Mouse (Mus musculus) embryonic facial prominence, embryonic 14.5 days (tissue): ENCODE measurements at regions not wholly inside any gene's neighbourhood (a gene's known extent, or its start where the extent isn't known, plus 50 kb on each side); places are given as distances from the start of the nearest gene placed in this dataset.

Experiments used
- ATAC-seq: fragments of 200-750 bp; cut with Nextera tagmentation; 2 replicates; pipeline ENCODE4 v1.8.0; 2017; ENCODE audit warnings: low read depth, moderate number of reproducible peaks, moderate TSS enrichment
- DNase-seq: peaks from one replicate; pipeline ENCODE4 v3.0.0-alpha.2; 2015; ENCODE audit warnings: low spot score
- H3K27ac ChIP-seq: fragments of 300-500 bp; sonication (generic); replicated peaks from 2 replicates; pipeline ENCODE4 v1.5.1; 2014; ENCODE audit warnings: low read depth, mild to moderate bottlenecking, low read length, moderate library complexity
- H3K27me3 ChIP-seq: fragments of 300-500 bp; sonication (generic); replicated peaks from 2 replicates; pipeline ENCODE4 v1.6.1; 2014; ENCODE audit warnings: low read length; ENCODE audit not compliant: control insufficient read depth, insufficient read depth
- H3K36me3 ChIP-seq: fragments of 300-500 bp; sonication (generic); 2 replicates; pipeline ENCODE4 v1.6.1; 2014; ENCODE audit warnings: low read length, mixed read lengths; ENCODE audit not compliant: control insufficient read depth, insufficient read depth
- H3K4me1 ChIP-seq: fragments of 300-500 bp; sonication (generic); 2 replicates; pipeline ENCODE4 v1.6.1; 2014; ENCODE audit warnings: antibody characterized with exemption, low read length; ENCODE audit not compliant: control insufficient read depth, insufficient read depth
- H3K4me2 ChIP-seq: fragments of 300-500 bp; sonication (generic); 2 replicates; pipeline ENCODE4 v1.6.1; 2014; ENCODE audit warnings: low read depth, mild to moderate bottlenecking, low read length, moderate library complexity, mixed read lengths
- H3K4me3 ChIP-seq: fragments of 300-500 bp; sonication (generic); 2 replicates; pipeline ENCODE4 v1.5.1; 2014; ENCODE audit warnings: low read depth, mild to moderate bottlenecking, low read length
- H3K9ac ChIP-seq: fragments of 300-500 bp; sonication (generic); 2 replicates; pipeline ENCODE4 v1.6.1; 2014; ENCODE audit warnings: low read depth, mild to moderate bottlenecking, low read length, moderate library complexity, mixed read lengths
- H3K9me3 ChIP-seq: fragments of 300-500 bp; sonication (generic); 2 replicates; pipeline ENCODE4 v1.6.1; 2016; ENCODE audit warnings: low read length; ENCODE audit not compliant: control insufficient read depth
- WGBS: fragments of 180-500 bp; shearing (Covaris S2); extraction: QIAGEN DNeasy Blood & Tissue Kit; methylation state at CpG from one replicate; pipeline ENCODE4 v1.1.7; 2014; 5-methylcytosine and 5-hydroxymethylcytosine counted together

GRCm38 (mm10) chr16:55612873-55613272, 225.8 kb downstream of the Nfkbiz start:
- H3K4me1 ChIP-seq: no peaks in the 10 kb centered on the region
- no peak overlapping the region for H3K4me2 ChIP-seq
- H3K9me3 ChIP-seq: peaks cover 5% of the 10 kb centered on the region; the same call in 1 of the 2 replicates
- H3K27ac ChIP-seq: no peak overlapping the region
- H3K9ac ChIP-seq: no peak overlapping the region
- no peak overlapping the region for H3K4me3 ChIP-seq
- 80% methylated on average over 3 of the region's 3 CpGs for WGBS
- peak; percentile 22 for DNase-seq
- ATAC-seq: no peak
- H3K36me3 ChIP-seq: no peaks in the 10 kb centered on the region
- H3K27me3 ChIP-seq: no peaks in the 10 kb centered on the region

- Histone ChIP-seq H3K4me2 (no peak overlapping the region), H3K27ac (no peak overlapping the region), H3K4me1 (no peaks in the 10 kb centered on the region), H3K9ac (no peak overlapping the region), H3K36me3 (no peaks in the 10 kb centered on the region), H3K27me3 (no peaks in the 10 kb centered on the region), H3K4me3 (no peak overlapping the region), H3K9me3 (peaks cover 5% of the 10 kb centered on the region; the same call in 1 of the 2 replicates)
- ATAC-seq: no peak
- 90% methylated on average over 5 of the region's 5 CpGs for WGBS
- no peak for DNase-seq
These were observed 226.7 kb downstream of the Nfkbiz start for GRCm38 (mm10) chr16:55612001-55612400.

GRCm38 (mm10) chr16:55611172-55611571, 227.5 kb downstream of the Nfkbiz start:
- H3K36me3 ChIP-seq: no peaks in the 10 kb centered on the region
- H3K4me1 ChIP-seq: no peaks in the 10 kb centered on the region
- H3K4me3 ChIP-seq: no peak overlapping the region
- WGBS: 76% methylated on average over 3 of the region's 3 CpGs
- DNase-seq (no peak), ATAC-seq (no peak)
- H3K27me3 ChIP-seq: no peaks in the 10 kb centered on the region
- H3K4me2 ChIP-seq: no peak overlapping the region
- H3K9ac ChIP-seq: no peak overlapping the region
- no peak overlapping the region for H3K27ac ChIP-seq
- H3K9me3 ChIP-seq: peaks cover 5% of the 10 kb centered on the region; the same call in 1 of the 2 replicates

- 80% methylated on average over 3 of the region's 3 CpGs for WGBS
- H3K9me3 ChIP-seq: peaks cover 5% of the 10 kb centered on the region; the same call in 1 of the 2 replicates
- H3K36me3 ChIP-seq: no peaks in the 10 kb centered on the region
- H3K4me3 ChIP-seq: no peak overlapping the region
- no peak overlapping the region for H3K4me2 ChIP-seq
- H3K9ac ChIP-seq: no peak overlapping the region
- ATAC-seq (no peak), DNase-seq (no peak)
- H3K27me3 ChIP-seq: no peaks in the 10 kb centered on the region
- H3K27ac ChIP-seq: no peak overlapping the region
- H3K4me1 ChIP-seq: no peaks in the 10 kb centered on the region
These were observed 230.3 kb downstream of the Nfkbiz start for GRCm38 (mm10) chr16:55608361-55608760.

- 83% methylated on average over 7 of the region's 7 CpGs for WGBS
- Histone ChIP-seq H3K4me1 (no peaks in the 10 kb centered on the region), H3K27me3 (no peaks in the 10 kb centered on the region), H3K4me3 (no peak overlapping the region), H3K36me3 (no peaks in the 10 kb centered on the region), H3K9ac (no peak overlapping the region), H3K4me2 (no peak overlapping the region), H3K27ac (no peak overlapping the region), H3K9me3 (peaks cover 5% of the 10 kb centered on the region; the same call in 1 of the 2 replicates)
- ATAC-seq (no peak), DNase-seq (no peak)
These were observed 232.1 kb downstream of the Nfkbiz start for GRCm38 (mm10) chr16:55606447-55607239.

- H3K27me3 ChIP-seq: no peaks in the 10 kb centered on the region
- no peaks in the 10 kb centered on the region for H3K36me3 ChIP-seq
- no peaks in the 10 kb centered on the region for H3K9me3 ChIP-seq
- no peak for ATAC-seq
- H3K4me1 ChIP-seq: no peaks in the 10 kb centered on the region
- no peak overlapping the region for H3K4me3 ChIP-seq
- H3K27ac ChIP-seq: no peak overlapping the region
- no peak for DNase-seq
- no peak overlapping the region for H3K4me2 ChIP-seq
- 69% methylated on average over 2 of the region's 2 CpGs for WGBS
- H3K9ac ChIP-seq: no peak overlapping the region
These were observed 235.1 kb downstream of the Nfkbiz start for GRCm38 (mm10) chr16:55603611-55604010.

GRCm38 (mm10) chr16:55589382-55589956, 249.2 kb downstream of the Nfkbiz start:
- Histone ChIP-seq H3K4me2 (no peak overlapping the region), H3K27me3 (no peaks in the 10 kb centered on the region), H3K4me3 (no peak overlapping the region), H3K9ac (no peak overlapping the region), H3K4me1 (no peaks in the 10 kb centered on the region), H3K9me3 (no peaks in the 10 kb centered on the region), H3K36me3 (no peaks in the 10 kb centered on the region), H3K27ac (no peak overlapping the region)
- WGBS: 63% methylated on average over 1 of the region's 1 CpGs
- no peak for DNase-seq
- ATAC-seq: no peak

- H3K27ac ChIP-seq: no peak overlapping the region
- no peaks in the 10 kb centered on the region for H3K4me1 ChIP-seq
- no peaks in the 10 kb centered on the region for H3K36me3 ChIP-seq
- no peaks in the 10 kb centered on the region for H3K9me3 ChIP-seq
- H3K4me3 ChIP-seq: no peak overlapping the region
- no peak for ATAC-seq
- WGBS: 93% methylated on average over 6 of the region's 6 CpGs
- H3K9ac ChIP-seq: no peak overlapping the region
- H3K27me3 ChIP-seq: no peaks in the 10 kb centered on the region
- DNase-seq: no peak
- H3K4me2 ChIP-seq: no peak overlapping the region
These were observed 251.6 kb downstream of the Nfkbiz start for GRCm38 (mm10) chr16:55587138-55587537.

- H3K4me3 ChIP-seq: no peak overlapping the region
- no peak overlapping the region for H3K27ac ChIP-seq
- H3K9ac ChIP-seq: no peak overlapping the region
- no peak overlapping the region for H3K4me2 ChIP-seq
- no peaks in the 10 kb centered on the region for H3K9me3 ChIP-seq
- no peaks in the 10 kb centered on the region for H3K27me3 ChIP-seq
- ATAC-seq (no peak), DNase-seq (no peak)
- H3K4me1 ChIP-seq: no peaks in the 10 kb centered on the region
- no peaks in the 10 kb centered on the region for H3K36me3 ChIP-seq
- WGBS: 47% methylated on average over 3 of the region's 3 CpGs
These were observed 255.8 kb downstream of the Nfkbiz start for GRCm38 (mm10) chr16:55582906-55583305.
